Mouse (Mus musculus): ENCODE results near the gene Cped1.

DNA sequence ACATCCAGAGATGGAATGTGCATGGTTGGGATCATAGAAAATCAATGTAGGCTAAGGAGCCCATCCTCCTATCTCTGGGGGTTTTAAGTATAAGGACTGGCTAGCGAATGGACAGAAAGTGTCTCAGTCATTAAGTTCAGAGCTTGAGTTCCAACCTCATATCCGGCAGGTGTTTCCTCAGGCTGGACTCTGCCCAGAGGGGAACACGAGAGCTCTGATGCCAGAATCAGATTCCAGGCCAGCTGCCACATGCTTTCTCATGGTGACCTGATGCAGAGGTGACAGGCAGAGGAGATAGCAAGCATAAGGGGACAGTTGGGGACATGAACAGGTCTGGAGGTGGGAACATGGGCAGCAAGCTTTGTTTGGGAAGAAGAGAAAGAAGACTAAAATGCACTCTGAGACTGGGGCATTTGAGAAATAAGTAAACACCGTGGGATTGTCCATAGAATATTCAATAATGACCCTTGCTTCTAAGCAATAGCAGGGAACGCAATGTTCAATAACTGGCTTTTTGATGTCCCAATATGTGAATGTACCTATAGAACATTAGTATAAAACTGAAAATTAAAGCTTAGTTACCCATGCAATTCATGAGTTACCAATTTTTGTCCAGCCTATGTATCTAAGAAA lies 15.7 kb downstream of the Cped1 start:
- TF ChIP-seq POLR2A (IDR thresholded peaks at IDR 0.05; ENCODE audit: control insufficient read depth, low read depth, low read length) (no peak), CTCF (IDR thresholded peaks at IDR 0.05; ENCODE audit: control insufficient read depth, insufficient read depth, insufficient replicate concordance, low read depth, low read length) (no peak)
